Mouse (Mus musculus): ENCODE data around the gene Hoxd8. TPM values are rescaled to one million over a fixed set of nuclear protein-coding genes. Genes with fewer than 3 reads are reported as not detected.

The Hoxd8 gene
- polyA plus RNA-seq (2015; fragmentation: Nextera tagmentation; extraction: Ambion mirVana): 0.26 and 0.42 TPM in 2 replicates

GRCm38 (mm10) chr2:74704393-74704998 is at the start of gene Hoxd8:
Hoxd8 (plus strand) TSS chr2:74704615.
- peak within 1 kb of the TSS; percentile 46 for H3K9ac ChIP-seq (ENCODE audit: low read length)

GRCm38 (mm10) chr2:74654743-74655419 is 49.5 kb upstream of the Hoxd8 start:
- Histone ChIP-seq H3K4me3 (ENCODE audit: low read length) (no peak overlapping the region), H3K36me3 (ENCODE audit: control insufficient read depth, insufficient read depth) (no peaks in the 10 kb centered on the region), H3K27me3 (ENCODE audit: control insufficient read depth, insufficient read depth, low read length) (peaks cover 80% of the 10 kb centered on the region), H3K4me2 (ENCODE audit: low read depth, low read length) (no peak overlapping the region), H3K27ac (ENCODE audit: low read length) (no peak overlapping the region), H3K9ac (ENCODE audit: low read length) (no peak overlapping the region), H3K9me3 (replicated peaks; ENCODE audit: control insufficient read depth, low read length) (no peaks in the 10 kb centered on the region), H3K4me1 (ENCODE audit: control insufficient read depth, insufficient read depth, low read length) (peaks cover 13% of the 10 kb centered on the region)
- no peak for ATAC-seq (replicated peaks; ENCODE audit: extremely low read depth, insufficient read depth, low FRiP score)
- WGBS: 4% methylated on average over 20 of the region's 20 CpGs

More at GRCm38 (mm10) chr2:74704393-74704998, at the start of gene Hoxd8:
- H3K4me2 ChIP-seq (ENCODE audit: low read depth, low read length): peak within 1 kb of the TSS; percentile 77
- H3K4me3 ChIP-seq (ENCODE audit: low read length): peak within 1 kb of the TSS; percentile 53
- peak; percentile 19; the same call in 1 of the 2 replicates for ATAC-seq (replicated peaks; ENCODE audit: extremely low read depth, insufficient read depth, low FRiP score)
- no peak within 1 kb of the TSS for H3K27ac ChIP-seq (ENCODE audit: low read length)
- H3K9me3 ChIP-seq (replicated peaks; ENCODE audit: control insufficient read depth, low read length): no peaks in the 10 kb centered on the region
- WGBS: 3% methylated on average over 46 of the region's 52 CpGs
- H3K36me3 ChIP-seq (ENCODE audit: control insufficient read depth, insufficient read depth): no peaks in the 10 kb centered on the region
- H3K27me3 ChIP-seq (ENCODE audit: control insufficient read depth, insufficient read depth, low read length): peaks cover 93% of the 10 kb centered on the region
- H3K4me1 ChIP-seq (ENCODE audit: control insufficient read depth, insufficient read depth, low read length): peaks cover 3% of the 10 kb centered on the region; the same call in 1 of the 2 replicates

- under 1% methylated on average over 35 of the region's 47 CpGs for WGBS
- Histone ChIP-seq H3K9me3 (replicated peaks; ENCODE audit: control insufficient read depth, low read length) (no peaks in the 10 kb centered on the region), H3K36me3 (ENCODE audit: control insufficient read depth, insufficient read depth) (no peaks in the 10 kb centered on the region), H3K4me1 (ENCODE audit: control insufficient read depth, insufficient read depth, low read length) (peaks cover 13% of the 10 kb centered on the region), H3K4me2 (ENCODE audit: low read depth, low read length) (peak overlapping the region; percentile 61), H3K9ac (ENCODE audit: low read length) (no peak overlapping the region), H3K4me3 (ENCODE audit: low read length) (peak overlapping the region; percentile 46), H3K27ac (ENCODE audit: low read length) (no peak overlapping the region), H3K27me3 (ENCODE audit: control insufficient read depth, insufficient read depth, low read length) (peaks cover 79% of the 10 kb centered on the region)
- no peak for ATAC-seq (replicated peaks; ENCODE audit: extremely low read depth, insufficient read depth, low FRiP score)
Measured at GRCm38 (mm10) chr2:74655420-74655781, 49.0 kb upstream of the Hoxd8 start.

DNA sequence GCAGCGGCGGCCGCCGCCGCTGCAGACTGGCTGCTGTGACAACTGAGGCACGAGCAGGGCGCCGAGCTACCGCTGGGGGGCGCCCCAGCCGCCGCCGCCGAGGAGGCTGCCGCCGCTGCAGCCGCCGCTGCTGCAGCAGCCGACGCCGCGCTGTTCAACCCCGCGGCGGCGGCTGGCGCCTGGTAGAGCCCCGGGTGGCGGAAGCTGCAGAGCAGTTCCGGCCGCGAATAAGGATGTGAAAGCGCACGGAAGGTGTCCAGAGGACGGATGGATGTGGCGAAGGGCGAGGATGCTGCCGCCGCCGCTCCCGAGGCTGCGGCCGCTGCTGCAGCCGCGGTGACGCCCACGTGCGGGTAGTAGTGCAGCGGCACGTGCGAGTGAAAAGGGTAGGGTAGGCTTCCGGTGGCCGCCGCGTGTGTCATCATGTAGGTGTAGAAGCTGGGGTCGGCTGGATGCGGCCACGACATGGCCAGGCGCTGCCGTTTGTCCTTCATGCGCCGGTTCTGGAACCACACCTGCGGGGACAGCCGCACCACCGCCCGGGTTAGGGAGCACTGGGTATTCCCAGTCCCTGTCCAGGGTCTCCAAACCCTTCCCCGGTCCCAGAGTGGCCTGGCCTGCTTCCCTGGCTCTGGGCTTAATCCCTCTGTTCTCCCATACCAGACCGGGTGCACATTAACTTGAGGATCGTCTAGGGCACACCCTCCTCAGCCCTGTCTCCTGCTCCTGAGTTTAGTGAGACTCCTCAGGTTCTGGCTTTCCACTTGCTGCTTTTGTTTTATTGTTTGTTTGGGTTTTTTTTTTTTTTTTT is 48.4 kb upstream of the Hoxd8 start:
- no peak for ATAC-seq (replicated peaks; ENCODE audit: extremely low read depth, insufficient read depth, low FRiP score)

GRCm38 (mm10) chr2:74656632-74657021 is 47.8 kb upstream of the Hoxd8 start:
- WGBS: 6% methylated on average over 4 of the region's 4 CpGs
- no peak overlapping the region for H3K4me2 ChIP-seq (ENCODE audit: low read depth, low read length)
- H3K36me3 ChIP-seq (ENCODE audit: control insufficient read depth, insufficient read depth): no peaks in the 10 kb centered on the region
- peaks cover 15% of the 10 kb centered on the region for H3K4me1 ChIP-seq (ENCODE audit: control insufficient read depth, insufficient read depth, low read length)
- no peak overlapping the region for H3K9ac ChIP-seq (ENCODE audit: low read length)
- H3K27ac ChIP-seq (ENCODE audit: low read length): no peak overlapping the region
- no peaks in the 10 kb centered on the region for H3K9me3 ChIP-seq (replicated peaks; ENCODE audit: control insufficient read depth, low read length)
- no peak for ATAC-seq (replicated peaks; ENCODE audit: extremely low read depth, insufficient read depth, low FRiP score)
- H3K4me3 ChIP-seq (ENCODE audit: low read length): no peak overlapping the region
- H3K27me3 ChIP-seq (ENCODE audit: control insufficient read depth, insufficient read depth, low read length): peaks cover 81% of the 10 kb centered on the region

More for the DNA sequence above, 48.4 kb upstream of the Hoxd8 start:
- Histone ChIP-seq H3K36me3 (ENCODE audit: control insufficient read depth, insufficient read depth) (no peaks in the 10 kb centered on the region), H3K4me3 (ENCODE audit: low read length) (peak overlapping the region; percentile 46), H3K27ac (ENCODE audit: low read length) (no peak overlapping the region), H3K27me3 (ENCODE audit: control insufficient read depth, insufficient read depth, low read length) (peaks cover 79% of the 10 kb centered on the region), H3K9ac (ENCODE audit: low read length) (no peak overlapping the region), H3K9me3 (replicated peaks; ENCODE audit: control insufficient read depth, low read length) (no peaks in the 10 kb centered on the region), H3K4me2 (ENCODE audit: low read depth, low read length) (peak overlapping the region; percentile 61), H3K4me1 (ENCODE audit: control insufficient read depth, insufficient read depth, low read length) (peaks cover 13% of the 10 kb centered on the region)
- under 1% methylated on average over 58 of the region's 69 CpGs for WGBS

DNA sequence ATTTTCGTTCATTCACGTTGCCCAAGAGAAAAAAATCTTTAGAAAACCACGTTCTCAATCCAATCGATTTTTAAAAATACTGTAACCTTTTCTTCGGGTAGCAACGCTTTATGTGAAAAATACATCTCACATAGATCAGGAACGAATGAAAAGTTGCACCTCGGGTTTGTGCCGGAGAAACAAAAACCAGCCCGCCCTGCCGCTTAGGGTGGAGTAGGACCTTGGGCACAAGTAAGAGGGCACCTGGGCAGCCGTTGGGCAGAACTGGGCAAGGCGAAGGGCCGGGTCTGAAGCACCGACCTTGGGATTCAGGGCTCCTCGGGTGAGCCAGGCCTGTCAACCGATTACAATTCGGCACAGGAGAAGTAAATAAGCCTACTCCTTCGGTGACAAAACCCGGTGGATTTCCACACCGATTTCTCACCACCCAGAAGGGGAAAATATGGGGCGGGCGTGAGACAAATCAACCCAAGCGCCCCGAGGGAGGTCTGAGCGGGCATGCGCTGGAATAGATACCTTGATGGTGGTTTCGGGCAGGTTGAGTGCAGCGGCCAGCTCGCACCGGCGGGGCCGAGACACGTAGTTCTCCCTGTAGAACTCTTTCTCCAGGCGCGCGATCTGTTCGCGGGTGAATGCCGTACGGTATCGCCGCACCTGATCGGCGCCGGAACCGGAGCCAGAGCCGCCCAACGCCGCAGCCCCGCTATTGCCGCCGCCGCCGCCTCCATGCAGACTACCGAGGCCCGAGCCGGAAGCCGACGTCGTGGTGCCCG is 47.0 kb upstream of the Hoxd8 start:
- Histone ChIP-seq H3K4me3 (ENCODE audit: low read length) (peak overlapping the region; percentile 14; the same call in 1 of the 2 replicates), H3K27me3 (ENCODE audit: control insufficient read depth, insufficient read depth, low read length) (peaks cover 81% of the 10 kb centered on the region), H3K4me2 (ENCODE audit: low read depth, low read length) (peak overlapping the region; percentile 12), H3K27ac (ENCODE audit: low read length) (no peak overlapping the region), H3K9me3 (replicated peaks; ENCODE audit: control insufficient read depth, low read length) (no peaks in the 10 kb centered on the region), H3K36me3 (ENCODE audit: control insufficient read depth, insufficient read depth) (no peaks in the 10 kb centered on the region), H3K9ac (ENCODE audit: low read length) (no peak overlapping the region), H3K4me1 (ENCODE audit: control insufficient read depth, insufficient read depth, low read length) (peaks cover 16% of the 10 kb centered on the region)
- 3% methylated on average over 62 of the region's 62 CpGs for WGBS
- no peak for ATAC-seq (replicated peaks; ENCODE audit: extremely low read depth, insufficient read depth, low FRiP score)

DNA sequence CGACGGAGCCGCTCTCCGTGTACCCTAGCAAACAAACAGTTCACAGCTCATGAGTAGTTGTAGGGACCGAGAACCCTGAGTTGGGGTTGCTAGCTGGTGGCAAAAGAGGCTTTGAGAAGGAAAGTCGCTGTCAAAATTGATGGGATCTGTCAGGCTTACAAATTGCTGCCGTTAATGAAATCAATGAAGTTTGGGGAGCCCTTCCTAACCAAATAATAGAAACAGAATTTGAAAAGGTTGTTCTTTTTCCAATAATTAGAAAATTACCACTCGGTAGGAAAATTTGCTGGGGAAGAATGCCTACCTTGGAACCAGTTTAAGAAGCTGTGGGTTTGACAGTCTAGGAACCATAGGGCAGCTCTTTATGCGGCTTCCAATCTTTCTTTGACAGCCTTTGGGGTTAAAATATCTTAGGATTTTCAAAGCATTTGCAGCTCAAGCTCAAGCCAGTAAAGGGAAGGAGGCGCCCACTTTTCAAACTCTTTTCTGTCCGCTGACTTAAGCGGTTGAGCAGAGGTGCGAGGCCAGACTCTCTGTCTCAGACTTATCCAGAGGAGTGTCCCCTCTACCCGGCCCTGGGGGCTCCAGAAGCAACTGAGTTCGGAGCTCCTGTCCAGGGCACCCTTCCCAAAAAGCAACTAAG is 46.3 kb upstream of the Hoxd8 start:
- WGBS: 3% methylated on average over 15 of the region's 15 CpGs
- H3K9ac ChIP-seq (ENCODE audit: low read length): no peak overlapping the region

DNA sequence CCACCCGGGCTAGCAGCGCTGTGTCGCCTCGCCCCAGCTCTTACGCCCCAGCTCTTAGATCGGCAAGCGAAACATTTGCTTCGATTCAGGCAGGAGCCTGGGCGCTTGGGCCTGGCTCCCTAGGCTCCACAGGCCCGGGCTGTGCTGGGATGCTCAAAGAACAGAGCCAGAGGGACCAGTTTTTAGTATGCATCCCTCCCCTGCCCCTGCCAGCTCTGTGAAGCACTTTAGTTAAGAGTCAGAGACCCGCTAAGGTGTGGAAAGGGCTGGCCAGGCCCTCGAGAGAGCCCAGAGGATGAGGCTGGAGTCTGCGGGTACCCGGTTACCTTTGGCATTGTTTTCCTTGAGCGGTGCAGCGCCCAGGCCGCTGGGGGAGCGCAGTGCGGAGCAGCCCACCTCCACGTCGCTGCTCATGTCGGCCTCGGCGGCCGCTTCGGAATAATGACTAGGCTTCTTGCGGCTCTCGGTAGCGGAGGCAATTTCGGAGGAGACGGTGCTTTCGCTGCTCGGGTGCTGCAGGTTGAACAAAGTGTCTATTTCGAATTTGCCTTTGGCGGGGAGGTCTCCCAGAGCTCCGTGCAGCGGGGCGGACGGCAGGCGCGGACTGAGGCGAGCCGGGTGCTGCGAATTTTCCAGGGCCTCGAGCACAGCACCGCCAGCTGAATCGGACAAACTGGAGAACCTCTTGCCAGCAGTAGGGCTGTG is 45.6 kb upstream of the Hoxd8 start:
- no peaks in the 10 kb centered on the region for H3K9me3 ChIP-seq (replicated peaks; ENCODE audit: control insufficient read depth, low read length)
- 2% methylated on average over 47 of the region's 47 CpGs for WGBS
- H3K4me1 ChIP-seq (ENCODE audit: control insufficient read depth, insufficient read depth, low read length): peaks cover 16% of the 10 kb centered on the region
- H3K9ac ChIP-seq (ENCODE audit: low read length): no peak overlapping the region
- peaks cover 90% of the 10 kb centered on the region for H3K27me3 ChIP-seq (ENCODE audit: control insufficient read depth, insufficient read depth, low read length)
- H3K4me2 ChIP-seq (ENCODE audit: low read depth, low read length): no peak overlapping the region
- H3K27ac ChIP-seq (ENCODE audit: low read length): no peak overlapping the region
- no peak overlapping the region for H3K4me3 ChIP-seq (ENCODE audit: low read length)
- no peak for ATAC-seq (replicated peaks; ENCODE audit: extremely low read depth, insufficient read depth, low FRiP score)
- H3K36me3 ChIP-seq (ENCODE audit: control insufficient read depth, insufficient read depth): no peaks in the 10 kb centered on the region

More for the DNA sequence above, 46.3 kb upstream of the Hoxd8 start:
- Histone ChIP-seq H3K4me3 (ENCODE audit: low read length) (peak overlapping the region; percentile 14; the same call in 1 of the 2 replicates), H3K27ac (ENCODE audit: low read length) (no peak overlapping the region), H3K9me3 (replicated peaks; ENCODE audit: control insufficient read depth, low read length) (no peaks in the 10 kb centered on the region), H3K4me1 (ENCODE audit: control insufficient read depth, insufficient read depth, low read length) (peaks cover 16% of the 10 kb centered on the region), H3K4me2 (ENCODE audit: low read depth, low read length) (peak overlapping the region; percentile 12), H3K36me3 (ENCODE audit: control insufficient read depth, insufficient read depth) (no peaks in the 10 kb centered on the region), H3K27me3 (ENCODE audit: control insufficient read depth, insufficient read depth, low read length) (peaks cover 85% of the 10 kb centered on the region)
- ATAC-seq (replicated peaks; ENCODE audit: extremely low read depth, insufficient read depth, low FRiP score): no peak
